8 mouse cellular contexts compared by ENCODE assay signal in the genomic region with DNA sequence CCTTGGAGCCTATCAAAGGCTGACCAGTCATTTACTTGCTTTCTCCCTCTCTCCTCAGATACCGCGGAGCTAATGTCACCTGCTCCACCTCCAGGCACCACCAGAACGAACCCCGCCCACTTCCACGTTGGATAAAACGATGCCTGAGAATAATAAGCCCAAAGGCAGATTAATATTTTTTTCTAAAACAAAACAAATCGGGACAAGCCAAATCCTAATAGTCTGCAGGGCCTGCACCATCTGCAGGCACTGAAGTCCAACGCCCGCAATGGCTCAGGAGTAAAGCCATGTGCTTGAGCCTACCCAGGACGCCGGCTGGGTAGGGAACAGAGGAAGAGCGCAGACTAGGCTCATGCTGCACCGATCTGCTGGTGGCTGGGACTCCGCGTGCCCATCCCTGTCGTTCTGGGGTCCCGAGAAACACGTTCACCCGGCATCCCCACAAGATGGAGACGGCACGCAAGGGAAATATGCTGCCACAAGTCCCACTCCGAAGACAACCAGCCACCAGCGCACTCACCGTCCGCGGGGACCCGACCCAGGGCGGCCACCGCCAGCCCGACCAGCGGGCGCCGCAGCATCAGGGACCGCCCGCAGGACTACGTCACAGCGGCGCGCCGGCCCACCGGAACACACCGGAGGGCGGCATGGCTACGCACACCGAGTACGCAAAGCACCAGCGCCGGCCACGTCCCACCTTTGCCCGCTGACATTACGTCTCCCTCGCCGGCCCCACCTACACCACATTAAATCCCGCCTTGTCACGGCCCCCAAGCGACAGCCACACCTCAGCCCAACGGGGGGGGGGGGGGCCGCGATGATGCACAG. TPM values are rescaled to one million over a fixed set of nuclear protein-coding genes. Genes with fewer than 3 reads are reported as not detected.
DNase-seq lines count a peak whose midpoint lies in the region; ATAC-seq and TF ChIP-seq lines count a peak whose summit lies in the region.

No protein-coding gene starts in this region.

- peaks cover 11% of the 10 kb centered on the region; the same call in 1 of the 2 replicates for H3K79me2 ChIP-seq in liver, adult 2 months (ENCODE audit: control insufficient read depth, insufficient read depth, low read length)

- no peaks in the 10 kb centered on the region for H3K27me3 ChIP-seq in heart, embryonic 11.5 days (ENCODE audit: control insufficient read depth, insufficient read depth, low read length)
- H3K27me3 ChIP-seq in kidney, embryonic 16.5 days (ENCODE audit: insufficient read depth, low read length) = no peaks in the 10 kb centered on the region; the same call in 1 of the 2 replicates
- H3K27me3 ChIP-seq in liver, adult 2 months (ENCODE audit: control insufficient read depth, insufficient read depth, low read length) = no peaks in the 10 kb centered on the region

- peak overlapping the region; percentile 57 for H3K4me3 ChIP-seq in heart, embryonic 11.5 days (ENCODE audit: low read depth, low read length)
- H3K4me3 ChIP-seq in kidney, embryonic 16.5 days (ENCODE audit: low read length) = peak overlapping the region; percentile 69
- peak overlapping the region; percentile 64 for H3K4me3 ChIP-seq in liver, adult 2 months (ENCODE audit: insufficient read depth, low read depth, low read length)

- peak overlapping the region; percentile 68 for H3K9ac ChIP-seq in heart, embryonic 11.5 days (ENCODE audit: low read depth, low read length)
- peak overlapping the region; percentile 82 for H3K9ac ChIP-seq in kidney, embryonic 16.5 days (replicated peaks; ENCODE audit: low read length)
- H3K9ac ChIP-seq in liver, adult 2 months (ENCODE audit: low read depth, low read length) = peak overlapping the region; percentile 76

- H3K27ac ChIP-seq in heart, embryonic 11.5 days (ENCODE audit: low read depth, low read length) = peak overlapping the region; percentile 84
- peak overlapping the region; percentile 92 for H3K27ac ChIP-seq in kidney, embryonic 16.5 days (ENCODE audit: low read length)
- peak overlapping the region; percentile 61 for H3K27ac ChIP-seq in liver, adult 2 months (replicated peaks; ENCODE audit: insufficient read depth, low read depth, low read length)

- TF ChIP-seq POLR2A in brain, embryonic 14.5 days (IDR thresholded peaks at IDR 0.05; ENCODE audit: borderline replicate concordance, extremely low read depth, insufficient read depth, insufficient read length, poor library complexity, severe bottlenecking) = peak; percentile 98
- TF ChIP-seq POLR2A in liver, adult 2 months (IDR thresholded peaks at IDR 0.05; ENCODE audit: extremely low read depth, insufficient read depth, low read length) = peak; percentile 69; the same call in 1 of the 2 replicates

- under 1% methylated on average over 44 of the region's 59 CpGs for WGBS in heart, embryonic 11.5 days (ENCODE audit: insufficient replicate concordance)
- under 1% methylated on average over 40 of the region's 59 CpGs for WGBS in kidney, embryonic 16.5 days
- under 1% methylated on average over 58 of the region's 59 CpGs for WGBS in liver, adult 2 months

- 0 out of 2 replicates have a peak, but pooled peaks cover 4% of the 10 kb centered on the region for H3K4me1 ChIP-seq in heart, embryonic 11.5 days (ENCODE audit: control insufficient read depth, insufficient read depth, low read length)
- peaks cover 4% of the 10 kb centered on the region for H3K4me1 ChIP-seq in kidney, embryonic 16.5 days (ENCODE audit: insufficient read depth, low read length)
- peaks cover 4% of the 10 kb centered on the region; the same call in 1 of the 2 replicates for H3K4me1 ChIP-seq in liver, adult 2 months (ENCODE audit: control insufficient read depth, insufficient read depth, low read length)

- H3K9me3 ChIP-seq in heart, embryonic 11.5 days (replicated peaks; ENCODE audit: control insufficient read depth, low read length) = no peaks in the 10 kb centered on the region
- H3K9me3 ChIP-seq in kidney, embryonic 16.5 days (ENCODE audit: low read length) = no peaks in the 10 kb centered on the region

- DNase-seq in CD4-positive helper T cell, adult 2 months (ENCODE audit: low read depth, low spot score) = peak; percentile 97
- DNase-seq in brain, embryonic 14.5 days (ENCODE audit: low read depth) = peak; percentile 97
- DNase-seq in liver, adult 2 months (ENCODE audit: extremely low read depth, low read depth, low spot score) = peak; percentile 87
- DNase-seq in spleen, postnatal 36 days (ENCODE audit: low spot score in 2 of 2) = peak; percentile 93

- peaks cover 3% of the 10 kb centered on the region; the same call in 1 of the 2 replicates for H3K36me3 ChIP-seq in heart, embryonic 11.5 days (ENCODE audit: control insufficient read depth, insufficient read depth, low read length)
- no peaks in the 10 kb centered on the region for H3K36me3 ChIP-seq in kidney, embryonic 16.5 days (ENCODE audit: insufficient read depth, low read length)
- no peaks in the 10 kb centered on the region for H3K36me3 ChIP-seq in liver, adult 2 months (ENCODE audit: control insufficient read depth, insufficient read depth, low read length)

- TF ChIP-seq CTCF in brain, embryonic 14.5 days (IDR thresholded peaks at IDR 0.05; ENCODE audit: borderline replicate concordance, extremely low read depth, insufficient read depth, insufficient read length) = no peak
- no peak for TF ChIP-seq CTCF in liver, adult 2 months (IDR thresholded peaks at IDR 0.05; ENCODE audit: low read depth, low read length)

- H3K4me2 ChIP-seq in heart, embryonic 11.5 days = peak overlapping the region; percentile 76
- H3K4me2 ChIP-seq in kidney, embryonic 16.5 days (replicated peaks; ENCODE audit: low read depth, low read length) = peak overlapping the region; percentile 70

- peak; percentile 90 for ATAC-seq in erythroblast, adult 5-6 weeks (replicated peaks; ENCODE audit: low FRiP score, poor library complexity, severe bottlenecking)
- ATAC-seq in heart, embryonic 11.5 days (replicated peaks; ENCODE audit: insufficient number of reproducible peaks, low FRiP score, low TSS enrichment) = peak; percentile 94
- peak; percentile 95 for ATAC-seq in kidney, embryonic 16.5 days (ENCODE audit: low FRiP score, low TSS enrichment)
- ATAC-seq in monocyte, adult 5-6 weeks (replicated peaks; ENCODE audit: insufficient number of reproducible peaks, low FRiP score, low TSS enrichment, poor library complexity, severe bottlenecking) = peak; percentile 93

RNA-seq across cellular contexts. Expression of a gene that starts 0.6 kb away (rescaled TPM):
- polyA plus RNA-seq in brain, embryonic 14.5 days (2012; rRNA removed) = 145 and 172 TPM in 2 replicates
- total RNA-seq in erythroblast, adult 5-6 weeks (2015; ENCODE audit: low replicate concordance) = 13.8 and 20.4 TPM in 2 replicates
- total RNA-seq in erythroblast, adult 5-6 weeks (2017; ENCODE audit: low replicate concordance) = 4.5 and 8.2 TPM in 2 replicates
- 121 and 125 TPM in 2 replicates for polyA plus RNA-seq in heart, embryonic 11.5 days (2014; fragmentation: Nextera tagmentation; extraction: Ambion mirVana)
- 134 and 141 TPM in 2 replicates for polyA plus RNA-seq in kidney, embryonic 16.5 days (2015; fragmentation: Nextera tagmentation; extraction: Ambion mirVana)
- 46.2 and 48.3 TPM in 2 replicates for total RNA-seq in liver, adult 2 months (2014; rRNA removed)
- 48.7 and 69.7 TPM in 2 replicates for polyA plus RNA-seq in liver, adult 2 months (2012; rRNA removed)
- 23.1 to 45.9 TPM (median 32.7 TPM) in 3 replicates for total RNA-seq in monocyte, adult 5-6 weeks (2017)

RNA-seq across cellular contexts. Expression of a gene that starts 8.4 kb away (rescaled TPM):
- polyA plus RNA-seq in brain, embryonic 14.5 days (2012; rRNA removed) = 0.87 and 1.1 TPM in 2 replicates
- not detected in 2 replicates for total RNA-seq in erythroblast, adult 5-6 weeks (2015; ENCODE audit: low replicate concordance)
- total RNA-seq in erythroblast, adult 5-6 weeks (2017; ENCODE audit: low replicate concordance) = not detected in 2 replicates
- polyA plus RNA-seq in heart, embryonic 11.5 days (2014; fragmentation: Nextera tagmentation; extraction: Ambion mirVana) = 0.11 TPM in 1 of 2 replicates, not detected in the other
- polyA plus RNA-seq in kidney, embryonic 16.5 days (2015; fragmentation: Nextera tagmentation; extraction: Ambion mirVana) = 0.36 and 0.67 TPM in 2 replicates
- total RNA-seq in liver, adult 2 months (2014; rRNA removed) = 0.40 and 0.46 TPM in 2 replicates
- polyA plus RNA-seq in liver, adult 2 months (2012; rRNA removed) = 0.66 and 0.76 TPM in 2 replicates
- not detected in 3 replicates for total RNA-seq in monocyte, adult 5-6 weeks (2017)

RNA-seq across cellular contexts. Expression of a gene that starts 10.8 kb away (rescaled TPM):
- polyA plus RNA-seq in brain, embryonic 14.5 days (2012; rRNA removed) = 45.5 and 58.2 TPM in 2 replicates
- total RNA-seq in erythroblast, adult 5-6 weeks (2015; ENCODE audit: low replicate concordance) = 5.4 and 11.3 TPM in 2 replicates
- total RNA-seq in erythroblast, adult 5-6 weeks (2017; ENCODE audit: low replicate concordance) = 10.1 and 14.1 TPM in 2 replicates
- polyA plus RNA-seq in heart, embryonic 11.5 days (2014; fragmentation: Nextera tagmentation; extraction: Ambion mirVana) = 98.5 and 102 TPM in 2 replicates
- 103 and 104 TPM in 2 replicates for polyA plus RNA-seq in kidney, embryonic 16.5 days (2015; fragmentation: Nextera tagmentation; extraction: Ambion mirVana)
- 25.1 and 28.1 TPM in 2 replicates for total RNA-seq in liver, adult 2 months (2014; rRNA removed)
- polyA plus RNA-seq in liver, adult 2 months (2012; rRNA removed) = 26.2 and 37.7 TPM in 2 replicates
- 21.2 to 48.1 TPM (median 23.8 TPM) in 3 replicates for total RNA-seq in monocyte, adult 5-6 weeks (2017)

RNA-seq across cellular contexts. Expression of a gene that starts 16.7 kb away (rescaled TPM):
- 32.4 and 37.2 TPM in 2 replicates for polyA plus RNA-seq in brain, embryonic 14.5 days (2012; rRNA removed)
- total RNA-seq in erythroblast, adult 5-6 weeks (2015; ENCODE audit: low replicate concordance) = 0.77 and 6.9 TPM in 2 replicates
- 4.4 and 8.2 TPM in 2 replicates for total RNA-seq in erythroblast, adult 5-6 weeks (2017; ENCODE audit: low replicate concordance)
- 23.7 and 24.5 TPM in 2 replicates for polyA plus RNA-seq in heart, embryonic 11.5 days (2014; fragmentation: Nextera tagmentation; extraction: Ambion mirVana)
- 33.6 and 34.7 TPM in 2 replicates for polyA plus RNA-seq in kidney, embryonic 16.5 days (2015; fragmentation: Nextera tagmentation; extraction: Ambion mirVana)
- 2.6 and 3.2 TPM in 2 replicates for total RNA-seq in liver, adult 2 months (2014; rRNA removed)
- polyA plus RNA-seq in liver, adult 2 months (2012; rRNA removed) = 8.5 and 9.2 TPM in 2 replicates
- 8.9 to 16.8 TPM (median 16.4 TPM) in 3 replicates for total RNA-seq in monocyte, adult 5-6 weeks (2017)

RNA-seq across cellular contexts. Expression of a gene that starts 27.9 kb away (rescaled TPM):
- polyA plus RNA-seq in brain, embryonic 14.5 days (2012; rRNA removed) = 7.8 and 8.5 TPM in 2 replicates
- total RNA-seq in erythroblast, adult 5-6 weeks (2015; ENCODE audit: low replicate concordance) = 11.5 and 30.7 TPM in 2 replicates
- 64.1 and 74.6 TPM in 2 replicates for total RNA-seq in erythroblast, adult 5-6 weeks (2017; ENCODE audit: low replicate concordance)
- polyA plus RNA-seq in heart, embryonic 11.5 days (2014; fragmentation: Nextera tagmentation; extraction: Ambion mirVana) = 3.8 and 5.3 TPM in 2 replicates
- polyA plus RNA-seq in kidney, embryonic 16.5 days (2015; fragmentation: Nextera tagmentation; extraction: Ambion mirVana) = 6.9 and 8.5 TPM in 2 replicates
- 5.3 and 6.4 TPM in 2 replicates for total RNA-seq in liver, adult 2 months (2014; rRNA removed)
- polyA plus RNA-seq in liver, adult 2 months (2012; rRNA removed) = 6.8 and 7.3 TPM in 2 replicates
- total RNA-seq in monocyte, adult 5-6 weeks (2017) = 4.1 to 15.4 TPM (median 6.4 TPM) in 3 replicates

Comparison
In these comparisons a context has a peak if more than half of its experiments do, and no peak if none do; other contexts are left out.
1. Peak in every context shown above with its lines: DNase-seq, ATAC-seq, H3K4me3 ChIP-seq and H3K27ac ChIP-seq.